Mouse (Mus musculus): ENCODE measurements at regions not wholly inside any gene's neighbourhood (a gene's known extent, or its start where the extent isn't known, plus 50 kb on each side); places are given as distances from the start of the nearest gene placed in this dataset.

DNA sequence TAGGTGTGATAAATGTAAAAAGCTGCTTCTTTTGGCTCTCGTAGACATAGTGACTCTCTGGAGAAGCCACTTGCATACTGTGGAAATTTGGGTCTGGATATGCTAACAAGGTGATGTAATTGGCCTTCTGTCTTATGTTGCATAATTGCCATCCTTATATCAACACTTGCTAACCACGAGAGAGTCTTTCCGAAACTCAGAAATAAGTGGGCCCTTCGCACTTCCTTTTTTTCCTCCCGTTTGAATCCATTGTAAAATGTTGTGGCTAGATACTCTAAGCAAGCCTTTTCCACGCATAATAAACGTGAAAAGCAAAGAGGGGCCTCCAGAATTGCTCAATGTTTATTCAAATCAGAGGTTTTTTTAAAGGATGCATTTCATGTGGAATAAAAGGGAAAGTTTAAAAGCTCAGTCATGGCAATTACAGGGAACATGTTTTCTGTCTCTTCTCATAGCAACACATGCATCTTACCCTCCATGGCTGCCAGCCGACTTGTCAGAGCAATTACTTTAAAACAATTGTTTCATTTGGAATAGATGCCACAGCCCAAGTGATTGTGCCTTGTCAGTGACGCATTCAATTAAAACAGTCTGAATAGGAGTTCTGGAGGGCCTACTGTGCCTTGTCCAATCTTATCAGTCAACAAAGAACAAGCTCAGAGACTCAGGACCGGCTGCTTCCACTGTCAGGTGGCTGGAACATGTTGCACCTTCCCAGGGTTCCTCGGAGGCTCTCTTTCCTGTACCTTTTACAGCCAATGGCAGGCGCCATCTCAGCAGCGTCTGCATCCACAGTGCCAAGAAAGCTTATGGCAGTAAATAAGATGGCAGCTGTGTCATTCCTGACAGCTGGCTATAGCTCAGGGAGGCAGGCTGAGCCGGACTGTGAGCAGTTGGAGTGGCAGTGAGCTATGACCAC, 680.7 kb downstream of the Stpg2 start:
- ATAC-seq (replicated peaks; ENCODE audit: low read depth, poor library complexity, severe bottlenecking): peak; percentile 95

DNA sequence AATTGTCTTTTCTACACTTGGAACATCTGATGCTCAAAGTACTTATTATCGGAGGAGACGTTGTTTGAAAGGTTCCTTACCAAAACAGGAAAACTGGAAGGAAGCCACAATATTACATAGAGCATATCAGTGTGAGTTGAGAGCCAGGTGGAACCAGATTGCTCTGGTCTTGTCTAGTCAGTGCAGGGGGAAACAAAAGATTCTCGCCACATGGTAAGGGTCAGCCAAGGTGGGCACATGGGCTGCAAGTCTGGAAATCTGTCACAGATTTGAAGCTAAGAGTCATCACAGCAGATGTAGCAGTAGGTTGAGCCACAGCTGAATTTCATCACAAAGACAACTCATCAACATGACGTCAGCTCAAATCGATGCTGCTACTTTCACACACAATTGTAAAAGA, 681.8 kb downstream of the Stpg2 start:
- ATAC-seq (replicated peaks; ENCODE audit: low read depth, poor library complexity, severe bottlenecking): no peak

DNA sequence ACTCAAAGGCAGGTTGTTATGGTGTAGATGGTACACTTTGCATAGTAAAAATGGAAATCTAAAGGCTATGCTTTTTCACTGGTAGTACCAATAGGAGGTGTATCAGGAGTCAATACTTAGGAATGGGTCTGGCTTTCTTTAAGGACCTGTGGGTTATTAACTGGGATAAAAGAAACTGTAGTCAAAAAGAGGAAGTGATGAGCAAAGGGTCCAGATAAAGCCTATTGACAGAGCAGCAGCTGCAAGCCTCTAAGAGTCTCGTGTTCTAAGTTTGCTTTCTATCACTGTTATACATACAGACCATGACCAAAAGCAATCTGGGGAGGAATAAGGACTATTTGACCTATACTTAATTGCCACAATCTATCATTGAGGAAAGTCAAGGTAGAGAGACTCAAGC, 683.0 kb downstream of the Stpg2 start:
- ATAC-seq (replicated peaks; ENCODE audit: low read depth, poor library complexity, severe bottlenecking): peak; percentile 61; the same call in 1 of the 2 replicates

- no peak for ATAC-seq (replicated peaks; ENCODE audit: low read depth, poor library complexity, severe bottlenecking)
Measured at GRCm38 (mm10) chr3:139890186-139890585, 684.7 kb downstream of the Stpg2 start.

DNA sequence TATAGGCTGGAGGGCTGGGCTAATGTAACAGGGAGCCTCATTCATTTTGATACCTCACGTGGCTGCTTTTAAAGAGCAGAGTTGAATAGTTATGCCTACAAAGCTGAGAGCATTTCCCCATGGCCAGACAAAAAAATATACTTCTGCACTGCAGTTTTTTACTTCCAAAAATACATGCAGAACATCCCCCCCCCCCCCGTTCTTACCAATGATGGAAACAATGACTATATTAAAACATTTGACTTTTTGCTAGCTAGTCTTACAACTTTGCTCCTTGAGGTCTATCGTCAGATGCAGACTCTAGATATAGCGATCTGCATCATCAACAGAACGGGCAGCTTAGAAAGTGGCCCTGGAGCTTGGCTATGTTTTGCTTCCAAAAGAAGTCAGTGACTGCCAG, 692.4 kb downstream of the Stpg2 start:
- no peak for ATAC-seq (replicated peaks; ENCODE audit: low read depth, poor library complexity, severe bottlenecking)

DNA sequence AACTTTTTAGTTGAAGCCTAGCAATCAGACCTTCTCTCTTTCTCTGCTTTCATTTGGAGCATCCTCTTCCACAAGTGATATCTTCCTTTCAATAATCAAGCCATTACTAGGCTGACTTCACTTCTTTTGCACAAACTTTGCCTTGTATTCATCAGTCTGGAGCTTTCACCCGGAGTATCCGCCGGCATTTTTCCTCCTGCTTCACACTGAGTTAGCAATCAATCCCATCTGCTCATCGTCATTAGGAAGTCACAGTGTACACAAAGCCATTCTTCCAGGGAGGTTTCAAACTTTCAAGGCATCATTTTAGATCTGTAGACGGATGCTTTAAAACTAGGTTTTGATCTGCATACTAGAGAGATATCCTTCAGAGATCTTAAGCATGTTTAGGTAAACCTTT, 693.7 kb downstream of the Stpg2 start:
- no peak for ATAC-seq (replicated peaks; ENCODE audit: low read depth, poor library complexity, severe bottlenecking)

- ATAC-seq (replicated peaks; ENCODE audit: low read depth, poor library complexity, severe bottlenecking): no peak
Measured at GRCm38 (mm10) chr3:139913639-139914330, 708.3 kb downstream of the Stpg2 start.

DNA sequence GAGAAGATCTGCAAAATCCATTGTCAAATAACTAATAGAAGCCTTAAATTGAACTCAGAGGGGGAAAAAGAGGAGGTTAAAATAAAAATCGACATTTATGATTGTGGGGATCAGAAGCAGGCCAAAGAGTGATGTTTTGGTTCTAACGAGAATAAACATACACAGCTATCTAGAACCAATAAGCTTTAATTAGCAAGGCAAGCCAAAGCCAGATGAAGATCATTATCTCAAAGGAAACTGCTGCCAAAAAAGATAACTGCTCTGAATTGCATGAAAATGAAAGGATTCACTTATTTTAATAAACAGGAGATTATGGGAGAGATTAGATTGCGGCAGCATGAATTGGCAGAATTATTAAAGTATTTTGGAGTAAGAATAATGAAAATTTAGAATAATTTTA, 716.8 kb downstream of the Stpg2 start:
- ATAC-seq (replicated peaks; ENCODE audit: low read depth, poor library complexity, severe bottlenecking): no peak

DNA sequence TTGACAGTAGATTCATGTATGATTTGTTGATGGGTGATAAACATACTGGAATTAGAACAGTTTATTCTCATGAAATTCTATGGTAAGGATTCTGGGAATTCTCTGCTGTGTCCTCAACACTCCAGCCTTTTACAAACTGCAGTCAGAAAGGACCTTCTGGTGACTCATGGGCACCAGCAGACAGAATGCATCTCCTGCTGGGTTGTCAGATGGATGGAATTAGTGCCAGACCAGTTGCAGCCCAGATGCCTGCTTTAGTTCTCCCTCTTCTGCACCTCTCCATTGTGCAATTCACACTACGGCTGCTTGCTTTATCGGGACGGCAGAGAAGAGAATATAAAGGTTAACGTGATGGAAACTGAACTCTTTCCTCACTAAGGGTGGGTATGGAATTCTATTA, 727.5 kb downstream of the Stpg2 start:
- no peak for ATAC-seq (replicated peaks; ENCODE audit: low read depth, poor library complexity, severe bottlenecking)

DNA sequence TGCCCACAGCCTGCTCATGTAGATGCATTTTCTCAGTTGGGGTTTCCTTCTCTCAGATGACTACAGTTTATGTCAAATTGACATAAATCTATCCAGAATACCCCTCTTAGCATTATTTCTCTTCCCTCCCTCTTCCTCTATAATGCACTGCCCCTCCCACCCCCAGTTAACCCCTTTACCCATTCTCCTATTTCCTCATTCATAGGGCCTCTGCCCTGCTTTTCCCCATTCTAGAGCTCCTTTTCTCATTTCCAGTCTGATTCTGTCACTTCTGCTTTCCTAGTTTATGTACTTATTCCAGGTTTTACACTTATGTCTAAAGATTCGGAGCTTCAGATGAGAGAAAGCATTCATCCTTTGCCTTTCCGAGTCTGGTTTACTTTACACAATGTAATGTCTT, 740.7 kb downstream of the Stpg2 start:
- ATAC-seq (replicated peaks; ENCODE audit: low read depth, poor library complexity, severe bottlenecking): no peak

DNA sequence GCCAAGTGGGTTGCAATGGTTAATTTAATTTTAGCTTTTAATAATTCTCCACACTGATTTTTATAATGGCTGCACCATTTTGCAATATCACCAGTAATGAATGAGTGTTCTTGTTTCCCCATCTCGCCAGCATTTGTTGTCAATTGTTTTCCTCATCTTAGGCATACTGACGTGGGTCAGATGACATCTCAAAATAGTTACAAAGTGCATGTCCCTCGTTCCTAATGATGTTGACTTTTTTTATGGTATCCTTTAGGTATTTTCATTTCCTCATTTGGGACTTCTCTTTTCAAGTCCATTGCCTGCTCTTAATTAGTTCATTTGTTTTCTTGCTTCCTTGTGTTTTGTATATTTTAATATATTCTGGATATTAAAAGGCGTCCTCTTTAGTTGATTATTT, 741.8 kb downstream of the Stpg2 start:
- peak; percentile 84 for ATAC-seq (replicated peaks; ENCODE audit: low read depth, poor library complexity, severe bottlenecking)

DNA sequence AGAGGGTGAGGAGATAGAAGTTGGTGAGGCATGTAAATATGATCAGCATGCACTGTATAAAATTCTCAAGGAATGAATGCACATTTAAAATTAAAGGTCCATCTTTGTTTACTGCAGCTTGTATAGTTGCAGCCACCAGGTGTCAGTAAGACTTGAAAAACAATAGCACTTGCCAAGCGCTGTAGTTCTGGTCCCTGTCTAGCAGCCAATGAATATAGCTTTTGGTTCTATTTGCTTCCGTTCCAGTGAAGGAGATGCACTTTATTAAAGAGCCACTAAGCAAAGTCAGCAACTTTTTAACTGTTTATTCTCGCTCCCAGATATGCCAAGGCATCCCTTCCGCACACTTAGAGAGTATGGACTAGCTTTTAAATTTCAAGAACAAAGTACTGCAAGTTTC, 743.6 kb downstream of the Stpg2 start:
- peak; percentile 51; the same call in 1 of the 2 replicates for ATAC-seq (replicated peaks; ENCODE audit: low read depth, poor library complexity, severe bottlenecking)

- no peak for ATAC-seq (replicated peaks; ENCODE audit: low read depth, poor library complexity, severe bottlenecking)
Measured at GRCm38 (mm10) chr3:139950016-139950705, 744.7 kb downstream of the Stpg2 start.

DNA sequence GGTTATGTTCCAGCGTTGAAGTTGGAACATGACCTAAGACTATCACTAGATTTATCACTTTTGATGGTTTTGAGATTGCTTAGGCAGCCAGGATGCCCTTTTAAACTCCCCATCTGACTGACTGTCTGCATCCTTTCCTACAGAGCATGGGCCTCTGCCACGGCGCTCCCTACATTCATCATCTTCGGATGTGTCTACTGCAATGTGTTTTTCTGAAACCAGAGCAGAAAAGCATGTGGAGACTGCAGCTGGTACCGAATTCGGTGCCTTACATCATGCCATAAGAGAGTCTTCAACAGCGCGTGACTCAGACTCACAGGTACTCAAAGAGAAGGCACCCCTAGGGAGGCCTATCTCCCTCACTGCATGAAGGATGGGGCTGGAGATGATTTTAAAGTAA, 746.0 kb downstream of the Stpg2 start:
- no peak for ATAC-seq (replicated peaks; ENCODE audit: low read depth, poor library complexity, severe bottlenecking)

DNA sequence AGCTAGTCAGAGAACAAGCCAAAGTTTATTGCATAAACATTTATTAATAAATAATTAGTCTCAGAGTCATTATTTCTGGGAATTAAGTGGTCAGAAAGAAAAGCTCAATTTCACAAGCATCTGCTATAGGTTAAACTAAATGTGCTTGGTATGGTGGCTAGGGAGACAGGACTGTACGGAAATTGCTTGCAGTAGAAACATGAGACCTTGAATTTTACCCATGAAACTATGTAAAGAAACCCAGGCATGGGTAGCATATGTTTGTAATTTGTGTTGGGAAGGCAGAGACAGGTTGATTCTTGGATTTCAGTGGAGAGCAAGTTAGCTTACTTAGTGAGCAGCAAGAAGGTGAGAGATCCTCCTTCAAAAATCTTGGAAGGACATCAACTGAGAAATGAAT, 772.7 kb downstream of the Stpg2 start:
- ATAC-seq (replicated peaks; ENCODE audit: low read depth, poor library complexity, severe bottlenecking): no peak

DNA sequence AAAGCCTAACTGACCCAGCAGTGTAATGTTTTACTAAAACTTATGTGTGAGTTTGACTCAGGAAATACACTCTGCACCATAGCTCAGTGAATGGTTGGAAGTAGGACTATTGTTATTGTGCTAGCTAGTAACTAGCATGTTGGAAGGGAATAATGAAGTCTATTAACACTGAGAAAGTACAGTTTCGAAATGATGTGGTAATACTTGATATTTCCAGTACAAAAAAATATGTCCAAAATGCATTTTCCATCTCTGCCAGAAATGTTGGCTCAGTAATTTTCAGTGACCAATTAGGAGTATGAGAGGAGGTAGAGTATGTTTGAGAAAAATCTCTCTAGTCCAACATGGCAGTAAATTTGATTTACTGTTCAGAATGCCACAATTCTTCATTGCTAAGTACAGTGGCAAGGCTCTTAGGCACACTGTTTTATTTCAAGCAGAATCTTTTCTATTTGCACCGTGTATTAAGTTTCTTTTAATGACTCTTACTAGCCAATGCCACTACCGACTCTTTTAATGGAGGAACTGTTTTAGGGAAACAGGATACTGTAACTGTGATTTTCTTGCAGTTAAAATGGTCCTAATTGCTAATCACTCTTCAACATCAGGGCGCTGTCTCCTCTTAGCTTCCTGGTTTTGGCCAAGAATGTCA, 780.5 kb downstream of the Stpg2 start:
- ATAC-seq (replicated peaks; ENCODE audit: low read depth, poor library complexity, severe bottlenecking): no peak

DNA sequence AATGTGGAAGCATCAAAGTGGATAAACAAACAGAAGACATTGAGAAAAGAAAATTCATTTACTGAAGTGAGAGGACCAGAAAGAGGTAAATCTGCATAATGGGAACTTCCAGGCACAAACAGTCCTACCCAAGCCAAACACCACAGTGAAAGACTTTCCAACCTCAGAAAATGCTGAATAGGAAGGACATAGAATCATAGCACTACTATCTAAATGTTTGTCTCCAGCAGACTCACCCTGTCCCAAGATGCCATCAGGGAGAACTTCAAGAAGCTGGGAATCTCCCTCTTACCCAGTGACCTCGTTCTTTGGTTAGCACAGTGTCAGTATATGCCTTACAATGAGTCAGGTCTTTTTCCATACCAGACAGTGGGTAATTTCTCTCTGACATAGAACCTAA, 783.4 kb downstream of the Stpg2 start:
- no peak for ATAC-seq (replicated peaks; ENCODE audit: low read depth, poor library complexity, severe bottlenecking)

DNA sequence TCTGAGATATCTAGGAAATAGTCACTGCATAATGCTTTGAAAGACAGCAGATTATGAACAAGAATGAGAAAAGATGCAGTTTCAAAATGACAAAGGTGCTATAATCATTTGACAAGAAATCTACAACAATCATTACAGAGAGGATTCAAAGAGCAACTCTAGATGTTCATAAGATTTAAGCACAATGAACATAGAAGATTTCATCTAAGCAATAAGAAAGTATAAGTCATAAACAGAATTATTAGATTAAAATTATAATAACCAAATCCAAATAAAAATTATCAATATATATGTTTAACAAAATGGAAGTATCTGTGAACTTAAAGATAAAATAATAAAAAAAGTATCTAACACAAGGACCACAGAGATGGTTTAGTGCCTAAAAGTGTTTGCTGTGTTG, 783.9 kb downstream of the Stpg2 start:
- no peak for ATAC-seq (replicated peaks; ENCODE audit: low read depth, poor library complexity, severe bottlenecking)

GRCm38 (mm10) chr3:140012522-140012921, 807.0 kb downstream of the Stpg2 start:
- no peak for ATAC-seq (replicated peaks; ENCODE audit: low read depth, poor library complexity, severe bottlenecking)

GRCm38 (mm10) chr3:140034101-140034500, 828.6 kb downstream of the Stpg2 start:
- no peak for ATAC-seq (replicated peaks; ENCODE audit: low read depth, poor library complexity, severe bottlenecking)

All from common myeloid progenitor, adult 5-6 weeks (primary cell).